Mouse (Mus musculus) retina, postnatal 7 days (tissue): ENCODE data around the gene Ube2o.
A peak's percentile ranks its signal among the peaks of the same experiment; 100 is the strongest.
"Not testable (repeated sequence)": the region's sequence is repeated elsewhere in the genome, so short reads cannot be mapped to it uniquely, and the experiment has no call there.

ENCODE experiments used
- DNase-seq: peaks from one replicate; pipeline ENCODE4 v3.0.0-alpha.2; 2012; ENCODE audit warnings: low read depth, low spot score

Gene Ube2o

GRCm38 (mm10) chr11:116513531-116514038, 67.7 kb downstream of the Ube2o start:
- no peak for DNase-seq

- DNase-seq, result no peak
Measured at GRCm38 (mm10) chr11:116512987-116513386, 68.3 kb downstream of the Ube2o start.

- no peak for DNase-seq
Measured at GRCm38 (mm10) chr11:116512154-116512553, 69.1 kb downstream of the Ube2o start.

- DNase-seq, result no peak
Measured at GRCm38 (mm10) chr11:116511301-116511868, 69.9 kb downstream of the Ube2o start.

- no peak for DNase-seq
Measured at GRCm38 (mm10) chr11:116508689-116509088, 72.6 kb downstream of the Ube2o start.

- no peak for DNase-seq
Measured at GRCm38 (mm10) chr11:116506151-116506875, 74.9 kb downstream of the Ube2o start.

GRCm38 (mm10) chr11:116505573-116505972, 75.7 kb downstream of the Ube2o start:
- DNase-seq, result no peak

GRCm38 (mm10) chr11:116504516-116504915, 76.7 kb downstream of the Ube2o start:
- no peak for DNase-seq

- DNase-seq, result peak; percentile 62
Measured at GRCm38 (mm10) chr11:116501005-116501746, 80.1 kb downstream of the Ube2o start.

- no peak for DNase-seq
Measured at GRCm38 (mm10) chr11:116499018-116499417, 82.2 kb downstream of the Ube2o start.

GRCm38 (mm10) chr11:116498596-116498995, 82.7 kb downstream of the Ube2o start:
- no peak for DNase-seq

- no peak for DNase-seq
Measured at GRCm38 (mm10) chr11:116497313-116497712, 83.9 kb downstream of the Ube2o start.

- DNase-seq, result peak; percentile 45
Measured at GRCm38 (mm10) chr11:116494474-116495174, 86.6 kb downstream of the Ube2o start.

- no peak for DNase-seq
Measured at GRCm38 (mm10) chr11:116493795-116494252, 87.4 kb downstream of the Ube2o start, which contains the start of gene Prpsap1. Gene Prpsap1 (minus strand): TSS chr11:116494202.

- DNase-seq, result no peak
Measured at GRCm38 (mm10) chr11:116493191-116493590, 88.1 kb downstream of the Ube2o start.

GRCm38 (mm10) chr11:116492507-116492906, 88.7 kb downstream of the Ube2o start:
- not testable (repeated sequence) for DNase-seq

GRCm38 (mm10) chr11:116491338-116491737, 89.9 kb downstream of the Ube2o start:
- no peak for DNase-seq

GRCm38 (mm10) chr11:116490232-116491107, 90.8 kb downstream of the Ube2o start:
- peak; percentile 87 for DNase-seq

- DNase-seq, result no peak
Measured at GRCm38 (mm10) chr11:116489771-116490231, 91.4 kb downstream of the Ube2o start.

GRCm38 (mm10) chr11:116488693-116489375, 92.4 kb downstream of the Ube2o start:
- DNase-seq, result no peak
